Mouse (Mus musculus) B cell, adult 67 days (primary cell): ENCODE measurements around the gene Fosl1. TPM values are rescaled to one million over a fixed set of nuclear protein-coding genes. Genes with fewer than 3 reads are reported as not detected.

Source experiments
- total RNA-seq, 2 experiments: library from RNA; stranded (reverse); gene quantifications; 4 replicates each; pipeline ENCODE4 v1.2.4; 2023

Gene Fosl1
- 1 to 10 TPM in 1 of 2 experiments, not detected in 1; 1.3 TPM for total RNA-seq

GRCm38 (mm10) chr19:5447515-5448353, at the start of gene Fosl1:
Gene Fosl1 (plus strand): TSS chr19:5447547.

GRCm38 (mm10) chr19:5402293-5402692, 45.1 kb upstream of the Fosl1 start, which contains the start of gene Tsga10ip:
Gene Tsga10ip (minus strand): TSS chr19:5402526.

GRCm38 (mm10) chr19:5424782-5425741, 22.3 kb upstream of the Fosl1 start, which contains the start of the genes Drap1 and AI837181:
Gene Drap1 (minus strand): TSS chr19:5424979.
Gene AI837181 (plus strand): TSS chr19:5425144.

GRCm38 (mm10) chr19:5457746-5458442, 10.5 kb downstream of the Fosl1 start, which contains the start of gene Ccdc85b:
Gene Ccdc85b (minus strand): TSS chr19:5457894.

GRCm38 (mm10) chr19:5460465-5460911, 13.1 kb downstream of the Fosl1 start, which contains the start of gene Fibp:
Gene Fibp (plus strand): TSS chr19:5460615.

GRCm38 (mm10) chr19:5468374-5468773, 21.0 kb downstream of the Fosl1 start, which contains the start of gene Ctsw:
Gene Ctsw (minus strand): TSS chr19:5468507.

GRCm38 (mm10) chr19:5473720-5474119, 26.4 kb downstream of the Fosl1 start, which contains the start of gene Efemp2:
Gene Efemp2 (plus strand): TSS chr19:5473954.

GRCm38 (mm10) chr19:5487768-5488550, 40.6 kb downstream of the Fosl1 start, which contains the start of gene Mus81:
Gene Mus81 (minus strand): TSS chr19:5488402.

GRCm38 (mm10) chr19:5490313-5490897, 43.1 kb downstream of the Fosl1 start, which contains the start of gene Cfl1:
Gene Cfl1 (plus strand): TSS chr19:5490455.

GRCm38 (mm10) chr19:5503687-5504086, 56.3 kb downstream of the Fosl1 start, which contains the start of gene 1700020D05Rik:
Gene 1700020D05Rik (minus strand): TSS chr19:5503787.

Other genes starting within 250 kb of the Fosl1 start
- 10 to 100 TPM; 81.2 to 92.8 TPM for gene Pacs1, start 174.4 kb upstream of the Fosl1 start, total RNA-seq
- 100 to 1,000 TPM; 309 to 311 TPM for gene Sf3b2, start 152.1 kb upstream of the Fosl1 start, total RNA-seq
- gene Gal3st3, start 149.2 kb upstream of the Fosl1 start, total RNA-seq = not detected
- gene Catsper1, start 111.8 kb upstream of the Fosl1 start, total RNA-seq = not detected
- not detected for gene Cst6, start 98.0 kb upstream of the Fosl1 start, total RNA-seq
- 10 to 100 TPM; 39.6 to 43.4 TPM for gene Eif1ad, start 80.8 kb upstream of the Fosl1 start, total RNA-seq
- 10 to 100 TPM; 93.0 to 94.1 TPM for gene Banf1, start 80.4 kb upstream of the Fosl1 start, total RNA-seq
- gene Sart1, start 58.8 kb upstream of the Fosl1 start, total RNA-seq = 100 to 1,000 TPM; 177 to 198 TPM
- gene Tsga10ip, start 45.0 kb upstream of the Fosl1 start, total RNA-seq = not detected
- gene Drap1, start 22.6 kb upstream of the Fosl1 start, total RNA-seq = 100 to 1,000 TPM; 174 to 177 TPM
- 10 to 100 TPM; 59.5 to 60.9 TPM for gene AI837181, start 22.4 kb upstream of the Fosl1 start, total RNA-seq
- 1 to 10 TPM; 3.1 to 3.6 TPM for gene Ccdc85b, start 10.3 kb downstream of the Fosl1 start, total RNA-seq
- 100 to 1,000 TPM; 115 to 174 TPM for gene Fibp, start 13.1 kb downstream of the Fosl1 start, total RNA-seq
- 1 to 10 TPM; 2.0 to 3.3 TPM for gene Ctsw, start 21.0 kb downstream of the Fosl1 start, total RNA-seq
- gene Efemp2, start 26.4 kb downstream of the Fosl1 start, total RNA-seq = 1 to 10 TPM in 1 of 2 experiments, not detected in 1; 1.5 TPM
- 10 to 100 TPM; 39.6 to 51.8 TPM for gene Mus81, start 40.9 kb downstream of the Fosl1 start, total RNA-seq
- gene Cfl1, start 42.9 kb downstream of the Fosl1 start, total RNA-seq = 1,000 to 10,000 TPM; 1,245 to 1,301 TPM
- 1 to 10 TPM; 3.5 to 4.9 TPM for gene 1700020D05Rik, start 56.2 kb downstream of the Fosl1 start, total RNA-seq
- 10 to 100 TPM; 10.4 to 14.2 TPM for gene Snx32, start 63.0 kb downstream of the Fosl1 start, total RNA-seq
- not detected for gene Ovol1, start 113.1 kb downstream of the Fosl1 start, total RNA-seq
- 10 to 100 TPM; 21.5 to 25.2 TPM for gene Ap5b1, start 120.5 kb downstream of the Fosl1 start, total RNA-seq
- 100 to 1,000 TPM in 1 of 2 experiments, 10 to 100 TPM in 1; 92.4 to 109 TPM for gene Rnaseh2c, start 154.3 kb downstream of the Fosl1 start, total RNA-seq
- 100 to 1,000 TPM; 107 to 122 TPM for gene Kat5, start 162.7 kb downstream of the Fosl1 start, total RNA-seq
- gene Rela, start 189.9 kb downstream of the Fosl1 start, total RNA-seq = 100 to 1,000 TPM; 132 to 136 TPM
- 100 to 1,000 TPM; 661 to 707 TPM for gene Sipa1, start 216.2 kb downstream of the Fosl1 start, total RNA-seq
- 10 to 100 TPM; 62.0 to 64.7 TPM for gene Map3k11, start 241.2 kb downstream of the Fosl1 start, total RNA-seq
- 100 to 1,000 TPM; 203 to 215 TPM for gene Pcnx3, start 241.4 kb downstream of the Fosl1 start, total RNA-seq